Mouse (Mus musculus): Measurements from ENCODE around the gene Mbnl3. TPM values are rescaled to one million over a fixed set of nuclear protein-coding genes. Genes with fewer than 3 reads are reported as not detected.

Mbnl3 gene
- total RNA-seq, 1 experiment from 2014 or later = 8.2 TPM

Small RNA genes within 50 kb of the gene (microRNA-seq; reads per million reads assigned to microRNA genes)
- gene Gm23417 = 0 reads per million in 2 experiments

Other genes starting within 250 kb of the Mbnl3 start
- gene Rap2c, start 188.5 kb downstream of the Mbnl3 start, total RNA-seq (2021) = 24.2 and 26.8 TPM in 2 replicates